Mouse (Mus musculus) stomach, postnatal 0 days (tissue): ENCODE measurements at regions not wholly inside any gene's neighbourhood (a gene's known extent, or its start where the extent isn't known, plus 50 kb on each side); places are given as distances from the start of the nearest gene placed in this dataset.

ENCODE experiments used
- ATAC-seq: fragments of 200-750 bp; cut with Nextera tagmentation; 2 replicates; pipeline ENCODE4 v1.8.0; 2017; ENCODE audit not compliant: low FRiP score, low TSS enrichment
- DNase-seq: peaks from one replicate; pipeline ENCODE4 v3.0.0-alpha.2; 2016; ENCODE audit warnings: low spot score
- H3K27ac ChIP-seq: fragments of 300-500 bp; sonication (generic); replicated peaks from 2 replicates; pipeline ENCODE4 v1.5.1; 2014; ENCODE audit warnings: mild to moderate bottlenecking, control low read depth
- H3K27me3 ChIP-seq: fragments of 300-500 bp; sonication (generic); 2 replicates; pipeline ENCODE4 v1.6.1; 2014; ENCODE audit warnings: low read length; ENCODE audit not compliant: control insufficient read depth, insufficient read depth
- H3K36me3 ChIP-seq: fragments of 300-500 bp; sonication (generic); 2 replicates; pipeline ENCODE4 v1.6.1; 2014; ENCODE audit warnings: low read length, mixed read lengths; ENCODE audit not compliant: control insufficient read depth, insufficient read depth
- H3K4me1 ChIP-seq: fragments of 300-500 bp; sonication (generic); replicated peaks from 2 replicates; pipeline ENCODE4 v1.6.1; 2014; ENCODE audit warnings: antibody characterized with exemption; ENCODE audit not compliant: control insufficient read depth, insufficient read depth
- H3K4me2 ChIP-seq: fragments of 300-500 bp; sonication (generic); replicated peaks from 2 replicates; pipeline ENCODE4 v1.6.1; 2014; ENCODE audit warnings: low read depth, mild to moderate bottlenecking, control low read depth, moderate library complexity
- H3K4me3 ChIP-seq: fragments of 300-500 bp; sonication (generic); 2 replicates; pipeline ENCODE4 v1.5.1; 2014; ENCODE audit warnings: low read depth, low read length, control low read depth
- H3K9ac ChIP-seq: fragments of 300-500 bp; sonication (generic); 2 replicates; pipeline ENCODE4 v1.6.1; 2014; ENCODE audit warnings: mild to moderate bottlenecking, low read length, control low read depth, mixed read lengths
- H3K9me3 ChIP-seq: fragments of 300-500 bp; sonication (generic); 2 replicates; pipeline ENCODE4 v1.6.1; 2016; ENCODE audit warnings: low read length; ENCODE audit not compliant: control insufficient read depth
- CTCF ChIP-seq: IDR thresholded peaks from 2 replicates; pipeline ENCODE4 v1.5.1; 2016; ENCODE audit warnings: antibody characterized with exemption, low read depth, mild to moderate bottlenecking, moderate library complexity
- EP300 ChIP-seq: optimal IDR thresholded peaks from 2 replicates; pipeline ENCODE3; 2016; ENCODE audit warnings: antibody characterized with exemption
- WGBS: fragments of 180-500 bp; shearing (Covaris S2); extraction: QIAGEN DNeasy Blood & Tissue Kit; methylation state at CpG from one replicate; pipeline ENCODE4 v1.1.7; 2014; 5-methylcytosine and 5-hydroxymethylcytosine counted together

GRCm38 (mm10) chr11:22633961-22634360 is 122.1 kb downstream of the Tmem17 start:
- ATAC-seq (no peak), DNase-seq (peak; percentile 9)
- no peak overlapping the region for H3K4me2 ChIP-seq
- 71% methylated on average over 6 of the region's 6 CpGs for WGBS
- H3K4me3 ChIP-seq: no peak overlapping the region
- H3K36me3 ChIP-seq: no peaks in the 10 kb centered on the region
- H3K27me3 ChIP-seq: no peaks in the 10 kb centered on the region
- H3K27ac ChIP-seq: no peak overlapping the region
- TF ChIP-seq CTCF (no peak), EP300 (no peak)
- H3K9me3 ChIP-seq: no peaks in the 10 kb centered on the region
- H3K9ac ChIP-seq: no peak overlapping the region
- H3K4me1 ChIP-seq: peaks cover 6% of the 10 kb centered on the region

- Histone ChIP-seq H3K4me1 (peaks cover 6% of the 10 kb centered on the region), H3K4me2 (no peak overlapping the region), H3K4me3 (no peak overlapping the region), H3K27me3 (no peaks in the 10 kb centered on the region), H3K27ac (no peak overlapping the region), H3K9me3 (no peaks in the 10 kb centered on the region), H3K9ac (no peak overlapping the region), H3K36me3 (no peaks in the 10 kb centered on the region)
- TF ChIP-seq CTCF: no peak
- TF ChIP-seq EP300: no peak
- ATAC-seq: no peak
- WGBS: 50% methylated on average over 2 of the region's 2 CpGs
- DNase-seq: no peak
Observed at GRCm38 (mm10) chr11:22635021-22635420, 123.1 kb downstream of the Tmem17 start.

- peak overlapping the region; percentile 84 for H3K27ac ChIP-seq
- no peak overlapping the region for H3K4me3 ChIP-seq
- no peaks in the 10 kb centered on the region for H3K36me3 ChIP-seq
- DNase-seq (no peak), ATAC-seq (no peak)
- no peaks in the 10 kb centered on the region for H3K27me3 ChIP-seq
- no peak for TF ChIP-seq CTCF
- TF ChIP-seq EP300: no peak
- no peak overlapping the region for H3K4me2 ChIP-seq
- no peaks in the 10 kb centered on the region for H3K9me3 ChIP-seq
- WGBS: 48% methylated on average over 7 of the region's 7 CpGs
- H3K9ac ChIP-seq: no peak overlapping the region
- peaks cover 6% of the 10 kb centered on the region; the same call in 1 of the 2 replicates for H3K4me1 ChIP-seq
Observed at GRCm38 (mm10) chr11:22636321-22636720, 124.4 kb downstream of the Tmem17 start.

GRCm38 (mm10) chr11:22636761-22637557 is 125.1 kb downstream of the Tmem17 start:
- H3K27me3 ChIP-seq: no peaks in the 10 kb centered on the region
- H3K27ac ChIP-seq: peak overlapping the region; percentile 84
- ATAC-seq (peak; percentile 70; the same call in 1 of the 2 replicates), DNase-seq (no peak)
- 50% methylated on average over 9 of the region's 9 CpGs for WGBS
- no peak for TF ChIP-seq EP300
- no peak for TF ChIP-seq CTCF
- no peak overlapping the region for H3K9ac ChIP-seq
- no peak overlapping the region for H3K4me3 ChIP-seq
- H3K4me2 ChIP-seq: no peak overlapping the region
- peaks cover 6% of the 10 kb centered on the region; the same call in 1 of the 2 replicates for H3K4me1 ChIP-seq
- H3K36me3 ChIP-seq: no peaks in the 10 kb centered on the region
- H3K9me3 ChIP-seq: no peaks in the 10 kb centered on the region

- TF ChIP-seq EP300: no peak
- no peak for TF ChIP-seq CTCF
- H3K4me3 ChIP-seq: no peak overlapping the region
- no peak overlapping the region for H3K9ac ChIP-seq
- ATAC-seq: no peak
- WGBS: 65% methylated on average over 6 of the region's 6 CpGs
- no peaks in the 10 kb centered on the region for H3K27me3 ChIP-seq
- H3K4me2 ChIP-seq: no peak overlapping the region
- H3K27ac ChIP-seq: no peak overlapping the region
- H3K4me1 ChIP-seq: peaks cover 3% of the 10 kb centered on the region; the same call in 1 of the 2 replicates
- no peaks in the 10 kb centered on the region for H3K36me3 ChIP-seq
- no peaks in the 10 kb centered on the region for H3K9me3 ChIP-seq
- peak; percentile 19 for DNase-seq
Observed at GRCm38 (mm10) chr11:22638171-22638570, 126.3 kb downstream of the Tmem17 start.

GRCm38 (mm10) chr11:22638700-22639099 is 126.8 kb downstream of the Tmem17 start:
- no peak for ATAC-seq
- 63% methylated on average over 2 of the region's 2 CpGs for WGBS

More at GRCm38 (mm10) chr11:22638700-22639099, 126.8 kb downstream of the Tmem17 start:
- H3K4me2 ChIP-seq: no peak overlapping the region
- no peak overlapping the region for H3K9ac ChIP-seq
- H3K27me3 ChIP-seq: no peaks in the 10 kb centered on the region
- no peaks in the 10 kb centered on the region for H3K36me3 ChIP-seq
- H3K27ac ChIP-seq: no peak overlapping the region
- H3K9me3 ChIP-seq: no peaks in the 10 kb centered on the region
- no peak for DNase-seq
- no peak overlapping the region for H3K4me3 ChIP-seq
- TF ChIP-seq CTCF: no peak
- TF ChIP-seq EP300: no peak
- H3K4me1 ChIP-seq: peaks cover 3% of the 10 kb centered on the region; the same call in 1 of the 2 replicates
